Mouse (Mus musculus): ENCODE measurements at regions not wholly inside any gene's neighbourhood (a gene's known extent, or its start where the extent isn't known, plus 50 kb on each side); places are given as distances from the start of the nearest gene placed in this dataset.

- TF ChIP-seq CTCF (IDR thresholded peaks at IDR 0.05) (no peak), EP300 (IDR thresholded peaks at IDR 0.05) (no peak)
Measured at GRCm38 (mm10) chr15:40241764-40242163, 107.6 kb downstream of the 9330182O14Rik start.
